7 mouse cellular contexts compared by ENCODE assay signal in genomic region chr9:90126260-90127010, GRCm38 (mm10). TPM values are rescaled to one million over a fixed set of nuclear protein-coding genes. Genes with fewer than 3 reads are reported as not detected.
DNase-seq lines count a peak whose midpoint lies in the region; ATAC-seq lines count a peak whose summit lies in the region.

No protein-coding gene starts in this region.

- H3K27ac ChIP-seq in intestine, embryonic 14.5 days (ENCODE audit: low read depth), result no peak overlapping the region

- H3K4me2 ChIP-seq in intestine, embryonic 14.5 days (ENCODE audit: low read length), result peak overlapping the region; percentile 46

- 0 out of 2 replicates have a peak, but pooled peaks cover 3% of the 10 kb centered on the region for H3K4me1 ChIP-seq in intestine, embryonic 14.5 days (replicated peaks; ENCODE audit: control insufficient read depth, insufficient read depth, low read length)

- no peaks in the 10 kb centered on the region for H3K9me3 ChIP-seq in intestine, embryonic 14.5 days (ENCODE audit: control insufficient read depth, low read length)

- no peaks in the 10 kb centered on the region for H3K36me3 ChIP-seq in intestine, embryonic 14.5 days (ENCODE audit: control insufficient read depth, insufficient read depth, low read length)

- H3K27me3 ChIP-seq in intestine, embryonic 14.5 days (replicated peaks; ENCODE audit: control insufficient read depth, insufficient read depth, low read length), result no peaks in the 10 kb centered on the region

- DNase-seq in adrenal gland, adult 2 months, result peak; percentile 88
- peak; percentile 90 for DNase-seq in embryo, embryonic 10.5 days (ENCODE audit: low spot score)
- peak; percentile 66 for DNase-seq in gastrocnemius, postnatal 14 days
- peak; percentile 80 for DNase-seq in intestine, embryonic 14.5 days (ENCODE audit: low spot score)
- DNase-seq in left cerebral cortex, postnatal 25 days (ENCODE audit: low spot score in 2 of 2), result peak; percentile 74 to 89
- peak; percentile 79 for DNase-seq in mesoderm, embryonic 11.5 days (ENCODE audit: low read depth, low spot score)
- peak; percentile 51 for DNase-seq in skeletal muscle tissue, adult 2 months (ENCODE audit: low read depth, low spot score)

- intact Hi-C loops in gastrocnemius, postnatal 14 days (cut with DNase I; ENCODE audit: low total_unique reads), result no loop called here
- intact Hi-C loops in left cerebral cortex, postnatal 25 days (cut with DNase I), result no loop called here

- H3K9ac ChIP-seq in intestine, embryonic 14.5 days (ENCODE audit: low read length), result no peak overlapping the region

- peak; percentile 75 for ATAC-seq in intestine, embryonic 14.5 days (replicated peaks; ENCODE audit: low FRiP score, low TSS enrichment, low read depth)

- H3K4me3 ChIP-seq in intestine, embryonic 14.5 days (ENCODE audit: low read depth, low read length), result peak overlapping the region; percentile 33

- WGBS in intestine, embryonic 14.5 days, result 2% methylated on average over 30 of the region's 30 CpGs

RNA-seq across cellular contexts. Expression of gene Morf4l1, which starts 11.9 kb away (rescaled TPM):
- total RNA-seq in adrenal gland, adult 2 months (2021), result 100 to 1,000 TPM; 241 to 321 TPM
- 25.4 and 26.1 TPM in 2 replicates for polyA plus RNA-seq in adrenal gland, adult 2 months (2012; rRNA removed)
- 100 to 1,000 TPM; 156 to 165 TPM for total RNA-seq in gastrocnemius, postnatal 14 days (2021)
- 414 and 456 TPM in 2 replicates for polyA plus RNA-seq in intestine, embryonic 14.5 days (2014; fragmentation: Nextera tagmentation; extraction: Ambion mirVana)
- total RNA-seq in left cerebral cortex, postnatal 25 days (2021), result 100 to 1,000 TPM; 411 to 422 TPM

RNA-seq across cellular contexts. Expression of gene Adamts7, which starts 36.4 kb away (rescaled TPM):
- 1 to 10 TPM; 2.5 to 6.1 TPM for total RNA-seq in adrenal gland, adult 2 months (2021)
- polyA plus RNA-seq in adrenal gland, adult 2 months (2012; rRNA removed), result 10.9 and 12.0 TPM in 2 replicates
- total RNA-seq in gastrocnemius, postnatal 14 days (2021), result 1 to 10 TPM; 4.3 TPM
- polyA plus RNA-seq in intestine, embryonic 14.5 days (2014; fragmentation: Nextera tagmentation; extraction: Ambion mirVana), result 18.7 and 20.7 TPM in 2 replicates
- total RNA-seq in left cerebral cortex, postnatal 25 days (2021), result under 1 TPM; 0.23 to 0.30 TPM
